Mouse (Mus musculus) ES-E14 (cell line): ENCODE measurements around the gene Trmt5. TPM values are rescaled to one million over a fixed set of nuclear protein-coding genes. Genes with fewer than 3 reads are reported as not detected.

Experiments
- DNase-seq: peaks from one replicate; pipeline ENCODE4 v3.0.0-alpha.2; 2013; ENCODE audit warnings: low read depth, low spot score
- H3K27ac ChIP-seq: 2 replicates; pipeline ENCODE4 v1.5.1; 2012; ENCODE audit warnings: low read depth, mild to moderate bottlenecking, low read length, moderate library complexity, mixed read lengths; ENCODE audit not compliant: poor library complexity, insufficient read depth, severe bottlenecking
- H3K36me3 ChIP-seq: 2 replicates; pipeline ENCODE4 v1.6.1; 2012; ENCODE audit warnings: mild to moderate bottlenecking, low read length, moderate library complexity, mixed read lengths; ENCODE audit not compliant: control insufficient read depth, poor library complexity, insufficient read depth, severe bottlenecking
- H3K4me1 ChIP-seq, 2 experiments: fragments of 150-350 bp in 1 of 2; sonication (generic) in 1 of 2; 2 replicates each; pipeline ENCODE4 v1.6.1; 2012; ENCODE audit warnings: low read length in 2 of 2, mild to moderate bottlenecking in 1 of 2, mixed read lengths in 1 of 2; ENCODE audit not compliant: control insufficient read depth in 2 of 2, insufficient read depth in 2 of 2, poor library complexity in 1 of 2
- H3K4me3 ChIP-seq, 2 experiments: fragments of 150-350 bp in 1 of 2; sonication (generic) in 1 of 2; 2 replicates each; pipeline ENCODE4 v1.5.1; 2012; ENCODE audit warnings: low read length in 2 of 2, low read depth in 1 of 2, mild to moderate bottlenecking in 1 of 2, mixed read lengths in 1 of 2; ENCODE audit not compliant: insufficient read depth in 1 of 2, poor library complexity in 1 of 2, severe bottlenecking in 1 of 2
- H3K9ac ChIP-seq: 2 replicates; pipeline ENCODE4 v1.6.1; 2012; ENCODE audit warnings: low read depth, mild to moderate bottlenecking, low read length, mixed read lengths; ENCODE audit not compliant: poor library complexity, insufficient read depth, severe bottlenecking
- H3K9me3 ChIP-seq: fragments of 150-350 bp; sonication (generic); 2 replicates; pipeline ENCODE4 v1.6.1; 2012; ENCODE audit warnings: low read depth, mild to moderate bottlenecking, low read length; ENCODE audit not compliant: control insufficient read depth, insufficient read depth
- CHD2 ChIP-seq: IDR thresholded peaks from 2 replicates; pipeline ENCODE4 v1.6.1; 2014; ENCODE audit warnings: mild to moderate bottlenecking, low read depth, low read length, inconsistent platforms
- HCFC1 ChIP-seq: IDR thresholded peaks from 2 replicates; pipeline ENCODE4 v1.6.1; 2012; ENCODE audit warnings: low read length, inconsistent platforms, borderline replicate concordance; ENCODE audit not compliant: insufficient read depth
- MAFK ChIP-seq: IDR thresholded peaks from 2 replicates; pipeline ENCODE4 v1.6.1; 2014; ENCODE audit warnings: mild to moderate bottlenecking, low read depth, low read length, inconsistent platforms; ENCODE audit not compliant: insufficient read depth
- ZC3H11A ChIP-seq: IDR thresholded peaks from 2 replicates; pipeline ENCODE4 v1.6.1; 2012; ENCODE audit warnings: low read depth, mild to moderate bottlenecking, inconsistent platforms, low read length, borderline replicate concordance
- ZNF384 ChIP-seq: IDR thresholded peaks from 2 replicates; pipeline ENCODE4 v1.6.1; 2012; ENCODE audit warnings: low read depth, low read length, inconsistent platforms
- in situ Hi-C, 2 experiments: fragments of 600-800 bp; cut with MboI; formaldehyde crosslinking; loops; one replicate each; pipeline ENCODE4 v1.15.1; 2025; ENCODE audit warnings: low sequenced_read_pairs in 2 of 2, inconsistent platforms in 1 of 2; ENCODE audit not compliant: unreplicated experiment in 2 of 2
- total RNA-seq: library from RNA; depleted of rRNA; stranded (reverse); fragments of 300-350 nt; gene quantifications from 2 replicates; pipeline ENCODE4 v1.2.3, GENCODE M21; 2012

The Trmt5 gene
- total RNA-seq, 1 experiment, result 31.4 TPM

- no peaks in the 10 kb centered on the region for H3K9me3 ChIP-seq
- no peak for DNase-seq
- H3K27ac ChIP-seq, result no peak overlapping the region
- no peak for TF ChIP-seq ZC3H11A
- no peak for TF ChIP-seq ZNF384
- no peak for TF ChIP-seq CHD2
- TF ChIP-seq MAFK, result no peak
- TF ChIP-seq HCFC1, result no peak
- in situ Hi-C loops, result no loop called here
- H3K4me1 ChIP-seq, result no peaks in the 10 kb centered on the region
- H3K4me3 ChIP-seq, result no peak overlapping the region
- H3K9ac ChIP-seq, result no peak overlapping the region
- peaks cover 3% of the 10 kb centered on the region; the same call in 1 of the 2 replicates for H3K36me3 ChIP-seq
These were observed 14.0 kb upstream of the Trmt5 start for GRCm38 (mm10) chr12:73300531-73300930.

- no peaks in the 10 kb centered on the region for H3K9me3 ChIP-seq
- in situ Hi-C loops, result no loop called here
- peaks cover 6% of the 10 kb centered on the region; the same call in 1 of the 2 replicates for H3K36me3 ChIP-seq
- no peak for DNase-seq
- H3K4me1 ChIP-seq, result peaks cover 2% of the 10 kb centered on the region in 2 experiments; a peak in 2 of 4 replicates
- no peak overlapping the region for H3K4me3 ChIP-seq
- no peak overlapping the region for H3K27ac ChIP-seq
- TF ChIP-seq ZNF384, result no peak
- no peak for TF ChIP-seq ZC3H11A
- TF ChIP-seq CHD2, result no peak
- no peak for TF ChIP-seq MAFK
- no peak for TF ChIP-seq HCFC1
- H3K9ac ChIP-seq, result no peak overlapping the region
These were observed 12.1 kb upstream of the Trmt5 start for GRCm38 (mm10) chr12:73298621-73299020.

GRCm38 (mm10) chr12:73295505-73296140, 9.1 kb upstream of the Trmt5 start:
- Histone ChIP-seq H3K27ac (no peak overlapping the region), H3K4me1 (peaks cover 2% of the 10 kb centered on the region in 2 experiments; a peak in 2 of 4 replicates), H3K36me3 (peaks cover 8% of the 10 kb centered on the region; the same call in 1 of the 2 replicates), H3K4me3 (no peak overlapping the region), H3K9me3 (no peaks in the 10 kb centered on the region), H3K9ac (no peak overlapping the region)
- in situ Hi-C loops, result no loop called here
- TF ChIP-seq MAFK (no peak), HCFC1 (no peak), CHD2 (no peak), ZNF384 (no peak), ZC3H11A (no peak)
- no peak for DNase-seq

DNA sequence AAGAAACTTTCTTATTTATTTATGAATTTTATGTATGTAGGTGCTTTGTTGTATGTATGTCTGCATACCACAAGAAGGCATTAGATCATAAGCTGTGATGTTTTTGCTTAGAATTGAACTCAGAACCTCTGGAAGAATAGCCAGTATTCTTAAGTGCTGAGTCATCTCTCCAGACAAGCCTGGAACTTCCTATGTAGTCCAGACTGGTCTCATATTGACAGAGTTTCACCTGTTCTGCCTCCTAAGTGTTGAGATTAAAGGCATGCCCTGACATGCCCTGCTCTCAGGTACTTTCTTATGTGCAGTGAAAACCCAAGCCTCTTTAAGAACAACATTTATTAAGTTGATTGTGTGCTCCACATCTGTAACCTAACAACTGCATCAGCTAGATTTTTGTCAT, 8.4 kb upstream of the Trmt5 start:
- Histone ChIP-seq H3K4me3 (no peak overlapping the region), H3K4me1 (peaks cover 2% of the 10 kb centered on the region in 2 experiments; a peak in 2 of 4 replicates), H3K27ac (no peak overlapping the region), H3K9ac (no peak overlapping the region), H3K36me3 (peaks cover 8% of the 10 kb centered on the region; the same call in 1 of the 2 replicates), H3K9me3 (no peaks in the 10 kb centered on the region)
- no peak for DNase-seq
- no peak for TF ChIP-seq HCFC1
- peak; percentile 71 for TF ChIP-seq MAFK
- in situ Hi-C loops, result no loop called here

- H3K9me3 ChIP-seq, result no peaks in the 10 kb centered on the region
- no peak overlapping the region for H3K4me3 ChIP-seq
- no peaks in the 10 kb centered on the region for H3K4me1 ChIP-seq
- H3K27ac ChIP-seq, result no peak overlapping the region
- H3K9ac ChIP-seq, result no peak overlapping the region
- in situ Hi-C loops, result no loop called here
- no peak for DNase-seq
- H3K36me3 ChIP-seq, result peaks cover 2% of the 10 kb centered on the region; the same call in 1 of the 2 replicates
- TF ChIP-seq ZC3H11A (no peak), CHD2 (no peak), ZNF384 (no peak), MAFK (no peak), HCFC1 (no peak)
These were observed 2.1 kb upstream of the Trmt5 start for GRCm38 (mm10) chr12:73288626-73289025.
